8 mouse cellular contexts compared by ENCODE assay signal in genomic region chr13:94868478-94868950, GRCm38 (mm10). TPM values are rescaled to one million over a fixed set of nuclear protein-coding genes. Genes with fewer than 3 reads are reported as not detected.
A peak's percentile ranks its signal among the peaks of the same experiment; 100 is the strongest.
DNase-seq lines count a peak whose midpoint lies in the region; ATAC-seq and TF ChIP-seq lines count a peak whose summit lies in the region.

No protein-coding gene starts in this region.

- no peak overlapping the region for H3K27ac ChIP-seq in embryonic fibroblast, embryonic 13.5 days (ENCODE audit: insufficient read depth, low read length)
- no peak overlapping the region for H3K27ac ChIP-seq in hindbrain, embryonic 11.5 days (ENCODE audit: low read depth, low read length)
- H3K27ac ChIP-seq in liver, embryonic 12.5 days: no peak overlapping the region

- TF ChIP-seq POLR2A in embryonic fibroblast, embryonic 13.5 days (IDR thresholded peaks at IDR 0.05; ENCODE audit: low read depth, low read length): no peak

- peak; percentile 78 for ATAC-seq in hindbrain, embryonic 11.5 days (ENCODE audit: low FRiP score)
- 0 out of 2 replicates have a peak, but pooled peaks have one; percentile 60 for ATAC-seq in liver, embryonic 12.5 days

- H3K27me3 ChIP-seq in hindbrain, embryonic 11.5 days (ENCODE audit: control insufficient read depth, insufficient read depth, low read length): peaks cover 76% of the 10 kb centered on the region
- H3K27me3 ChIP-seq in liver, embryonic 12.5 days (replicated peaks): peaks cover 98% of the 10 kb centered on the region

- H3K9me3 ChIP-seq in hindbrain, embryonic 11.5 days (ENCODE audit: control insufficient read depth, low read length): no peaks in the 10 kb centered on the region
- H3K9me3 ChIP-seq in liver, embryonic 12.5 days (replicated peaks): no peaks in the 10 kb centered on the region

- H3K9ac ChIP-seq in hindbrain, embryonic 11.5 days (ENCODE audit: low read depth, low read length): no peak overlapping the region
- peak overlapping the region; percentile 48; the same call in 1 of the 2 replicates for H3K9ac ChIP-seq in liver, embryonic 12.5 days

- peak; percentile 11 to 25 for DNase-seq in cerebellum, postnatal 36 days
- no peak for DNase-seq in cerebellum, adult 9-10 months
- DNase-seq in NIH3T3 (ENCODE audit: low read depth): peak; percentile 68
- DNase-seq in hindbrain, embryonic 11.5 days (ENCODE audit: low spot score): peak; percentile 86
- peak; percentile 59 for DNase-seq in naive thymus-derived CD4-positive, alpha-beta T cell, adult 2 months (ENCODE audit: low read depth)
- DNase-seq in urinary bladder, postnatal 25 days (ENCODE audit: low spot score): peak; percentile 42

- under 1% methylated on average over 24 of the region's 35 CpGs for WGBS in hindbrain, embryonic 11.5 days
- under 1% methylated on average over 29 of the region's 35 CpGs for WGBS in liver, embryonic 12.5 days (ENCODE audit: insufficient replicate concordance)

- no peaks in the 10 kb centered on the region for H3K36me3 ChIP-seq in hindbrain, embryonic 11.5 days (ENCODE audit: control insufficient read depth, insufficient read depth, low read length)
- no peaks in the 10 kb centered on the region for H3K36me3 ChIP-seq in liver, embryonic 12.5 days

- H3K4me2 ChIP-seq in hindbrain, embryonic 11.5 days (replicated peaks; ENCODE audit: low read depth, low read length): peak overlapping the region; percentile 41
- H3K4me2 ChIP-seq in liver, embryonic 12.5 days: peak overlapping the region; percentile 74

- 0 out of 2 replicates have a peak overlapping the region, but pooled peaks have one; percentile 13 for H3K4me3 ChIP-seq in embryonic fibroblast, embryonic 13.5 days (ENCODE audit: insufficient read depth, low read length)
- H3K4me3 ChIP-seq in hindbrain, embryonic 11.5 days (ENCODE audit: low read depth, low read length): peak overlapping the region; percentile 17
- peak overlapping the region; percentile 43 for H3K4me3 ChIP-seq in liver, embryonic 12.5 days

- no peak for TF ChIP-seq CTCF in embryonic fibroblast, embryonic 13.5 days (IDR thresholded peaks at IDR 0.05; ENCODE audit: borderline replicate concordance, insufficient read depth, low read length)

- no peaks in the 10 kb centered on the region for H3K4me1 ChIP-seq in embryonic fibroblast, embryonic 13.5 days (ENCODE audit: control insufficient read depth, insufficient read depth, low read length)
- H3K4me1 ChIP-seq in hindbrain, embryonic 11.5 days (replicated peaks; ENCODE audit: control insufficient read depth, insufficient read depth, low read length): peaks cover 5% of the 10 kb centered on the region; the same call in 1 of the 2 replicates
- peaks cover 6% of the 10 kb centered on the region for H3K4me1 ChIP-seq in liver, embryonic 12.5 days

RNA-seq across cellular contexts. Expression of gene Otp, which starts 6.9 kb away (rescaled TPM):
- polyA plus RNA-seq in embryonic fibroblast, embryonic 13.5 days (2011; ENCODE audit: insufficient read length, low read depth, missing spikeins): not detected in 2 replicates
- 10.6 and 14.0 TPM in 2 replicates for polyA plus RNA-seq in hindbrain, embryonic 11.5 days (2014; fragmentation: Nextera tagmentation; extraction: Ambion mirVana)
- not detected in 2 replicates for polyA plus RNA-seq in liver, embryonic 12.5 days (2016; fragmentation: Nextera tagmentation; extraction: Ambion mirVana)

Comparison
In these comparisons a context has a peak if more than half of its experiments do, and no peak if none do; other contexts are left out.
1. RNA of gene Otp, which starts 6.9 kb away (polyA plus RNA-seq): 10.6 to 14.0 TPM in hindbrain, embryonic 11.5 days; not detected in embryonic fibroblast, embryonic 13.5 days and not detected in liver, embryonic 12.5 days; every median in the first group is over 10 times any median in the second.
2. Peak in every context shown above with its lines, with median percentiles within 50 percentile points of each other: H3K4me3 ChIP-seq.